Mouse (Mus musculus) heart, adult 2 months (tissue): ENCODE data around the gene Tmc5. TPM values are rescaled to one million over a fixed set of nuclear protein-coding genes. Genes with fewer than 3 reads are reported as not detected.

ENCODE experiments used
- DNase-seq, 2 experiments: peaks; one replicate each; pipeline ENCODE4 v3.0.0; 2021
- H3K27ac ChIP-seq: fragments of 200-600 bp; 2 replicates; pipeline ENCODE4 v1.8.1; 2022
- H3K27me3 ChIP-seq: fragments of 200-500 bp; 2 replicates; pipeline ENCODE4 v1.6.1; 2012; ENCODE audit warnings: mild to moderate bottlenecking, low read length, inconsistent platforms, mixed read lengths; ENCODE audit not compliant: control insufficient read depth, insufficient read depth
- H3K36me3 ChIP-seq: fragments of 200-500 bp; 2 replicates; pipeline ENCODE4 v1.6.1; 2012; ENCODE audit warnings: low read length, inconsistent platforms; ENCODE audit not compliant: control insufficient read depth, insufficient read depth
- H3K4me1 ChIP-seq: fragments of 200-500 bp; 2 replicates; pipeline ENCODE4 v1.6.1; 2011; ENCODE audit warnings: low read length; ENCODE audit not compliant: control insufficient read depth, insufficient read depth
- H3K4me3 ChIP-seq: fragments of 200-600 bp; 2 replicates; pipeline ENCODE4 v1.8.1; 2022
- H3K79me2 ChIP-seq: fragments of 200-500 bp; replicated peaks from 2 replicates; pipeline ENCODE4 v1.6.1; 2012; ENCODE audit warnings: mild to moderate bottlenecking, inconsistent platforms, low read length, moderate library complexity, mixed read lengths; ENCODE audit not compliant: control insufficient read depth, insufficient read depth
- H3K9ac ChIP-seq: fragments of 200-500 bp; 2 replicates; pipeline ENCODE4 v1.6.1; 2012; ENCODE audit warnings: low read depth, mild to moderate bottlenecking, control low read depth, inconsistent platforms, low read length, mixed read lengths
- CTCF ChIP-seq: fragments of 200-600 bp; IDR thresholded peaks from 2 replicates; pipeline ENCODE4 v1.8.1; 2022; ENCODE audit warnings: antibody characterized with exemption, mild to moderate bottlenecking, moderate library complexity
- EP300 ChIP-seq: fragments of 200-500 bp; IDR thresholded peaks from 2 replicates; pipeline ENCODE4 v1.6.1; 2011; ENCODE audit warnings: low read depth, low read length, control low read depth; ENCODE audit not compliant: insufficient read depth
- POLR2A ChIP-seq: fragments of 200-500 bp; IDR thresholded peaks from 2 replicates; pipeline ENCODE4 v1.6.1; 2011; ENCODE audit warnings: mild to moderate bottlenecking, low read depth, low read length, control low read depth; ENCODE audit not compliant: insufficient read depth
- WGBS: fragments of 180-500 bp; shearing (Covaris S2); methylation state at CpG from one replicate; pipeline ENCODE4 v1.1.7; 2018; 5-methylcytosine and 5-hydroxymethylcytosine counted together
- intact Hi-C: fragments of 180-260 bp; cut with DNase I; formaldehyde crosslinking; loops from one replicate; pipeline ENCODE4 v1.15.1; 2025
- polyA plus RNA-seq: library from polyadenylated mRNA; depleted of rRNA; stranded (reverse); fragments of >200 nt; gene quantifications from 2 replicates; pipeline ENCODE4 v1.2.3, GENCODE M21; 2012; rRNA removed
- total RNA-seq, 2 experiments: library from RNA; stranded (reverse); gene quantifications; 2 replicates each; pipeline ENCODE4 v1.2.3; 2021

Gene Tmc5
- total and polyA plus RNA-seq, 3 experiments: 0.10 to 0.72 (median 0.34) TPM

DNA sequence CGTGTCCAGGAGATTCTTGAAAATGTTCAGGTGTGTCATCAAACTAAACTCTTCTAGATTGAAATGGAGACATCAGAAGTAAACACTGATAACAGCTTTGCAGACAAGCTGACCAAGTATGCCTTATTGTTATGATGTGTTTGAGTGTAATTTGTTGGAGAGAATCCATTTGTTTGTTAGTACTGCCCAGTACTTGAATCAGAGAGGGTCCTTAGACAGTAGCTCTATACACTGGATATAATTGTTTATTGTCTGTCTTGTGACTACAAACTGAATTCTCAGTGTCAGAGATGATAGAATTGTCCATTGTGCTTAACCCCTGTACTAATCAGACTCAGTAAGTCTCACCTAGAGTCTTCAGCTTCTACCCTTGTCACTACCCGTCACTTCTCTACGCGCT lies 121.0 kb downstream of the Tmc5 start:
- no peaks in the 10 kb centered on the region for H3K36me3 ChIP-seq
- no peaks in the 10 kb centered on the region for H3K27me3 ChIP-seq
- 94% methylated on average over 4 of the region's 4 CpGs for WGBS
- H3K9ac ChIP-seq: no peak overlapping the region
- H3K27ac ChIP-seq: no peak overlapping the region
- DNase-seq: no peak
- intact Hi-C loops: loop anchor here (10.0 kb wide), 1 partner anchor 603 kb away; the partner anchor contains the start of gene Rps15a
- H3K79me2 ChIP-seq: no peaks in the 10 kb centered on the region
- H3K4me1 ChIP-seq: no peaks in the 10 kb centered on the region
- no peak overlapping the region for H3K4me3 ChIP-seq
- TF ChIP-seq EP300 (no peak), POLR2A (no peak), CTCF (no peak)

DNA sequence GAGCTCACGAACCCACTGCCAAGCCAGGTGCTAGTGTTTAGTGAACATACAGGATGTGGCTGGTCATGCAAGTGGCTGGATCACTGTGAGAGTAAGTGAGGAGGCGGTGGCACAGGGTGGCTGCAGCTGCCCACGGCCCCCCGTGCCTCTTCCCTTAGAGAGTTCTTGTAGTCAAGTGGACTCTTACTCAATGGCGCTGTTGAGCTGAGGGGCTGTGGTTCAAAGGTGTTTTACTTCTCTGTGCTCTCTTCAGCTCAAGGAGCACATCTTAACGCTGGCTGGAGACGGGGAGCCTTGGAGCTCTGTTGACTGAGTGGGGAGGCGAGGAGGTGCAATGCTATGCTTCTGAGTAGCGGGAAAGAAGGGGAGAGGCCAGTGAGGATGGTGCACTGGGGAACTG lies 126.8 kb downstream of the Tmc5 start:
- Histone ChIP-seq H3K79me2 (no peaks in the 10 kb centered on the region), H3K4me1 (no peaks in the 10 kb centered on the region), H3K4me3 (no peak overlapping the region), H3K36me3 (no peaks in the 10 kb centered on the region), H3K27me3 (no peaks in the 10 kb centered on the region), H3K27ac (no peak overlapping the region), H3K9ac (no peak overlapping the region)
- TF ChIP-seq CTCF (no peak), EP300 (no peak), POLR2A (no peak)
- intact Hi-C loops: no loop called here
- 95% methylated on average over 9 of the region's 9 CpGs for WGBS
- DNase-seq: no peak

Other genes starting within 250 kb of the Tmc5 start
- 1 to 10 TPM; 1.0 to 1.4 TPM for gene Syt17, start 149.1 kb upstream of the Tmc5 start, total RNA-seq
- 1.8 and 3.2 TPM in 2 replicates for gene Syt17, start 149.1 kb upstream of the Tmc5 start, polyA plus RNA-seq
- gene Itpripl2, start 105.3 kb upstream of the Tmc5 start, total RNA-seq: 10 to 100 TPM; 19.0 to 23.3 TPM
- gene Itpripl2, start 105.3 kb upstream of the Tmc5 start, polyA plus RNA-seq: 7.9 and 12.1 TPM in 2 replicates
- 100 to 1,000 TPM; 110 to 128 TPM for gene Coq7, start 63.9 kb upstream of the Tmc5 start, total RNA-seq
- 151 TPM in 2 replicates for gene Coq7, start 63.9 kb upstream of the Tmc5 start, polyA plus RNA-seq
- 1 to 10 TPM; 6.4 to 6.9 TPM for gene Tmc7, start 12.6 kb upstream of the Tmc5 start, total RNA-seq
- gene Tmc7, start 12.6 kb upstream of the Tmc5 start, polyA plus RNA-seq: 3.2 and 6.1 TPM in 2 replicates
- gene Gde1, start 108.5 kb downstream of the Tmc5 start, total RNA-seq: 10 to 100 TPM; 30.2 to 34.5 TPM
- 54.9 and 62.8 TPM in 2 replicates for gene Gde1, start 108.5 kb downstream of the Tmc5 start, polyA plus RNA-seq
- gene Ccp110, start 115.3 kb downstream of the Tmc5 start, total RNA-seq: 1 to 10 TPM; 1.5 to 1.6 TPM
- 1.4 and 2.0 TPM in 2 replicates for gene Ccp110, start 115.3 kb downstream of the Tmc5 start, polyA plus RNA-seq
- 10 to 100 TPM; 21.0 to 21.7 TPM for gene Vps35l, start 142.9 kb downstream of the Tmc5 start, total RNA-seq
- 26.5 and 30.2 TPM in 2 replicates for gene Vps35l, start 142.9 kb downstream of the Tmc5 start, polyA plus RNA-seq